Mouse (Mus musculus) midbrain, embryonic 10.5 days (tissue): ENCODE measurements at regions not wholly inside any gene's neighbourhood (a gene's known extent, or its start where the extent isn't known, plus 50 kb on each side); places are given as distances from the start of the nearest gene placed in this dataset.

Source experiments
- DNase-seq: peaks from one replicate; pipeline ENCODE4 v3.0.0-alpha.2; 2017; ENCODE audit warnings: low spot score
- H3K27ac ChIP-seq: fragments of 300-500 bp; sonication (generic); replicated peaks from 2 replicates; pipeline ENCODE4 v1.5.1; 2016; ENCODE audit warnings: mild to moderate bottlenecking
- H3K27me3 ChIP-seq: fragments of 300-500 bp; sonication (generic); 2 replicates; pipeline ENCODE4 v1.6.1; 2016; ENCODE audit warnings: low read depth, mild to moderate bottlenecking; ENCODE audit not compliant: poor library complexity, severe bottlenecking
- H3K36me3 ChIP-seq: fragments of 300-500 bp; sonication (generic); 2 replicates; pipeline ENCODE4 v1.6.1; 2016; ENCODE audit warnings: mild to moderate bottlenecking, moderate library complexity
- H3K4me1 ChIP-seq: fragments of 300-500 bp; sonication (generic); 2 replicates; pipeline ENCODE4 v1.6.1; 2016
- H3K4me3 ChIP-seq: fragments of 300-500 bp; sonication (generic); 2 replicates; pipeline ENCODE4 v1.5.1; 2016; ENCODE audit warnings: mild to moderate bottlenecking, moderate library complexity
- H3K9me3 ChIP-seq: fragments of 300-500 bp; sonication (generic); replicated peaks from 2 replicates; pipeline ENCODE4 v1.6.1; 2016; ENCODE audit warnings: mild to moderate bottlenecking
- WGBS: fragments of 180-500 bp; shearing (Covaris S2); methylation state at CpG from one replicate; pipeline ENCODE4 v1.1.7; 2016; 5-methylcytosine and 5-hydroxymethylcytosine counted together

DNA sequence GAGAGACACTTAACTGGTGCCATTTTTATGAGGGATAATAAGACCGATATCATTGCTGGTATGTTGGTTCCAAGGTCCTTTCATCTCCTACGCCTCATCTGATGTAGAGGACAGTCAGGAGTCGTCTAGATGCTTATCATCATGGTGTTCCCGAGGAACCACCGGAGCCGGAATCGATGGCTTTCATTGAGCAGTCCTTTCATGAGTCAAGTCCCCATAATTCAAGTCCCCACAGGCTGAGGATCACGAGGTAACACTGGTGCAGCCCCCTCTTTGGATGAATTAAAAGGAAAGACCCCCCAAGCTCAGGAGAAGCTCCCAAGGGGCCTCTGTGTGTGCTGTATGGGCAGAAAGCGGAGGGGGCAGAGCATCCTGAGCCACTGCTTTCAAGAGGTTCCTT, 73.3 kb upstream of the Klf4 start:
- WGBS: 88% methylated on average over 9 of the region's 9 CpGs
- no peak for DNase-seq
- Histone ChIP-seq H3K27me3 (no peaks in the 10 kb centered on the region), H3K4me3 (no peak overlapping the region), H3K36me3 (no peaks in the 10 kb centered on the region), H3K9me3 (no peaks in the 10 kb centered on the region), H3K4me1 (no peaks in the 10 kb centered on the region), H3K27ac (no peak overlapping the region)

DNA sequence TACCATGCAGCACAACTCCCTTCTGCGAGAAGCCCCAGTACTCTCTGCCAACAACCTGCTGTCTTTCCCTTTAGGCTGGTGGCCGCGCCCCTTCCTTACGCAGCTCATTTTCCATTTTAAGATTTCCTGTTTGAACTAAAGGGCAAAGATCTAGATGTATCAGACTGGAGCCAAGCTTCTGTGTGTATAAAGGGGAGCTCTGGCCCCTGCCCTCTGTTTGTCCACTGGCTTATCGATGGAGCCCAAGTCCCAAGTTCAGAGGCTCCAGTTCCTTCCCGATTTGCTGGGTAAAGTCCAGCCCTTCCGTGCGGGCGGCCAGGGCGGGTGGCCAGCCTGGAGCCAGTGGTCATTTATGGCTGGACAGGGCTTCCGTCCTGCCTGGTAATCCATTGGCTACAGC, 72.6 kb upstream of the Klf4 start:
- Histone ChIP-seq H3K27ac (no peak overlapping the region), H3K36me3 (no peaks in the 10 kb centered on the region), H3K4me1 (no peaks in the 10 kb centered on the region), H3K9me3 (no peaks in the 10 kb centered on the region), H3K4me3 (no peak overlapping the region), H3K27me3 (no peaks in the 10 kb centered on the region)
- no peak for DNase-seq
- WGBS: 93% methylated on average over 11 of the region's 11 CpGs

DNA sequence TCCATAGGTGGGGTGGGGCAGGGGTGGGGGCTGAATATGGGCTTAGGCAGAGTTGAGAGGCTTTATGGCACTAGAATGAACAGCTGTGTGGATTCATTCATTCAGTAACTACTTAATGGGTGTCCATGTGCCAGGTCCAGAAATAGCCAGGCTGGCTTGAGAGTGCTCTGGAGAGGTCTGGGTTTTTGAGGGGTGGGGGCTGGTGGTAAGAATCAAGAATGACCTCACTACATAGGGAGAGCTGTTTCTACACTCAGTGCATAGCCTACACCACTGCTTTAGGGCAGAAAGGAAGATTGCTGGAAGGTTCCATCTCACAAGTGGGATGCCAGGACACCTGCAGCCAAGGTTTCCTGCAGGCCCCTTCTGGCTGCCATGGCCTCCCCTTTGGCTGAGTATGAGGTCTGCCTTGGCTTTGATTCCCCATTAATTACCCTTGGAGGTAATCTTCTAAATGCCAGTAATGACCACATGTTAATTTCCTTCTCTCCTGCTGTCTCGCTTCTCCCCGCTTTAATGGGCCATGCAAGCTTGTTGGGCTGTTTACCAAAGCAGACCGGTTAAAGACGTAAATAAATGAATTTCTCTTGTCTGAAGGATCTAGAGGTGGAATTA, 71.7 kb upstream of the Klf4 start:
- WGBS: 87% methylated on average over 4 of the region's 4 CpGs
- no peak for DNase-seq
- H3K4me3 ChIP-seq: no peak overlapping the region
- H3K36me3 ChIP-seq: no peaks in the 10 kb centered on the region
- H3K9me3 ChIP-seq: no peaks in the 10 kb centered on the region
- H3K27ac ChIP-seq: no peak overlapping the region
- H3K27me3 ChIP-seq: no peaks in the 10 kb centered on the region
- H3K4me1 ChIP-seq: no peaks in the 10 kb centered on the region

DNA sequence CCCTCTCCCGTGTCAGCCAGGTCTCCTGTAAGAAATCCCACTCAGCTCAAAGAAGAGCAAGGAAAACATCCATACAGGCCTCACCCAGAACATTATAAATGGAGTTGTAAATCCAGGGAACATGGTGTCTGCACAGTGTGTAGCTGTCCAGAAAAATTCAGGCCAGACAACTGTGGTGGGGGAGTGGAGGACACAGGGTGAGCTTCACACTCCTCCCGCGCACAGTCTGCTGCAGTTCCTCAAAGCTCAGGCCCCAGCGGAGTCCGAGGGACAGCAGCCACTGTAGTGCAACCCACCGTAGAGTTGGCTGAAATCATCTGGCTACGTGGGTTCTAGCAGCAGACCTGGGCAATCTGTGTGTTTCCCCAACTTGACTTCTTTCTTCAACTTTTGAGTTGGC, 62.9 kb upstream of the Klf4 start:
- no peaks in the 10 kb centered on the region for H3K27me3 ChIP-seq
- WGBS: 89% methylated on average over 7 of the region's 7 CpGs
- H3K4me3 ChIP-seq: no peak overlapping the region
- H3K9me3 ChIP-seq: no peaks in the 10 kb centered on the region
- peaks cover 12% of the 10 kb centered on the region; the same call in 1 of the 2 replicates for H3K4me1 ChIP-seq
- no peak overlapping the region for H3K27ac ChIP-seq
- H3K36me3 ChIP-seq: no peaks in the 10 kb centered on the region
- no peak for DNase-seq

DNA sequence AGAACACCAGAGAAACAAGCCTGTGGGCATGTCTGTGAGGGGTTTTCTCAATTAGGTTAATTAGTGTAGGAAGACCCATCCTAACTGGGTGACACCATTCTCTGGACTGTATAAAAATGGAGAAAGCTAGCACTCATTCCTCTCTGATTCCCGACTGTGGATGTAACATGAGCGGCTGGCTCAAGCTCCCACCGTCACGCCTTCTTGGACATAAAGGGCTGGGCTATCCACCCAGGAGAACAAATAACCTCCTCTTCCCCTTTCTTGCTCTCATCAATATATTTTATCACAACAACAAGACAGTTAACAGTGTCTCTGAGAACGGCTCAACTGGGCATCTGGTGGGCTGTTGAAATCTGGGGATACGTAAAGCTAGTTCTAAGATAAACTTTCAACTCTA, 62.4 kb upstream of the Klf4 start:
- no peak overlapping the region for H3K27ac ChIP-seq
- no peak for DNase-seq
- H3K4me1 ChIP-seq: peaks cover 12% of the 10 kb centered on the region; the same call in 1 of the 2 replicates
- H3K27me3 ChIP-seq: no peaks in the 10 kb centered on the region
- 85% methylated on average over 6 of the region's 6 CpGs for WGBS
- H3K9me3 ChIP-seq: no peaks in the 10 kb centered on the region
- H3K4me3 ChIP-seq: no peak overlapping the region
- no peaks in the 10 kb centered on the region for H3K36me3 ChIP-seq

DNA sequence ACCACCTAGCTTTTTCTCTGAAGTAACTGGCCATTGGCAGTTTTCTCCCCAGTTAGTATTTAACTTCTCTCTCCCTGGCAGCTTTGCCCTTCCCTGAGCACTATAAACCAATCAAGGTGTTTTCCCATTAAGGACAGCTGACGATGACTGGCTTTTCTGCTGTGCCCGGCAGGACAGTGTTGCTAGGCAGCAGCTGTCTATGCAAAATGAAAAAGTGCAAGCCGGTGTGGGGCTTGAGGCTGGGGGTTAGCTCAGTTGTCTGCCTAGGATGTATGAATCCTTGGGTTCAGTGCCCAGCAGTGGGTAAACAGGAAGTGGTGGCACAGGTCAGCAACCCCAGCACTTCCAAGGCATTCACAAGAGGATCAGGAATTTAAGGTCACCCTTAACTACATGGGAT, 60.9 kb upstream of the Klf4 start:
- no peak for DNase-seq
- Histone ChIP-seq H3K9me3 (no peaks in the 10 kb centered on the region), H3K4me3 (no peak overlapping the region), H3K27ac (no peak overlapping the region), H3K36me3 (no peaks in the 10 kb centered on the region), H3K4me1 (peaks cover 12% of the 10 kb centered on the region; the same call in 1 of the 2 replicates), H3K27me3 (no peaks in the 10 kb centered on the region)
- WGBS: 53% methylated on average over 3 of the region's 3 CpGs

DNA sequence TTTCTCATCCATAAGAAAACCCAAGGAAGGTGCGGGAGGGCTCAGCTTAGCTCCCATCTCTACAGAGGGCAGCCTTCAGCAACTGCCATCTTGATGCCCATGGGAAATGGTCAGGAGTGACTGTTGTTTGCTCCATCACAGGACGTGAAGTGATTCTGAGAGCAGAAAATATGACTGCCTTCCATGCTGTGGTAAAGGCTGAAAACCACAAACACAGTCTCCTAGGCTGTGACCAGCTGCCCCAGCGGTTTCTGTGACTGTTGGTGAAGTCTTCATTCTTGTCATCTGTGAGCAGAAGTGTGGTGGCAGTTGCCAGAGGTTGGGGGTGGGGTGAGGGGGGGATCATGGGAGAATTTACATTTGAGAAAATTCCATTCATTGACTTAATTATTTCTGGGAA, 53.9 kb upstream of the Klf4 start:
- Histone ChIP-seq H3K9me3 (no peaks in the 10 kb centered on the region), H3K4me1 (no peaks in the 10 kb centered on the region), H3K36me3 (no peaks in the 10 kb centered on the region), H3K27me3 (no peaks in the 10 kb centered on the region), H3K27ac (no peak overlapping the region), H3K4me3 (no peak overlapping the region)
- WGBS: 87% methylated on average over 3 of the region's 3 CpGs
- no peak for DNase-seq

DNA sequence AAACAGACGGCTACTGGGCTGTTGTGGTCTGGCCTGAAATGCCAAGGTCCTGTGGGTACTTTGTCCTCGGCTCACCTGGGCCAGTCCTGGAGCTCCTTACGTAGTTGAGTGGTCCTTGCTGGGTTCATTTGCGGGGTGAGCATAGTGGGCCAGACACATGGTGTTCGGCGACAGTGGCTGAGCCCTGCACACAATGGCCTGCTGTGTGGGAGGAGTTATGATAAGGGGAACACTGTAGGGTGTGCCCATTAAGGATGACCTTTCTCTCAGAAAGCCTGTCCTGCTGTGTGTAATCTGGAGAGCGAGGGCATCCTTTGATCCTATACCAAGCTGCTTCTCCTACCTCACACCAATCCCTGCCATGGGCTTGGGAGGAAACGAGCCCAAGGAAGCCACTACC, 51.3 kb upstream of the Klf4 start:
- no peaks in the 10 kb centered on the region for H3K36me3 ChIP-seq
- WGBS: 61% methylated on average over 8 of the region's 8 CpGs
- H3K9me3 ChIP-seq: no peaks in the 10 kb centered on the region
- H3K27ac ChIP-seq: no peak overlapping the region
- no peaks in the 10 kb centered on the region for H3K27me3 ChIP-seq
- no peaks in the 10 kb centered on the region for H3K4me1 ChIP-seq
- DNase-seq: no peak
- H3K4me3 ChIP-seq: no peak overlapping the region
